Mouse (Mus musculus): ENCODE data around the gene Grasp. TPM values are rescaled to one million over a fixed set of nuclear protein-coding genes. Genes with fewer than 3 reads are reported as not detected.

Grasp gene
- polyA plus RNA-seq, 1 experiment from 2014 or later: 2.4 TPM

DNA sequence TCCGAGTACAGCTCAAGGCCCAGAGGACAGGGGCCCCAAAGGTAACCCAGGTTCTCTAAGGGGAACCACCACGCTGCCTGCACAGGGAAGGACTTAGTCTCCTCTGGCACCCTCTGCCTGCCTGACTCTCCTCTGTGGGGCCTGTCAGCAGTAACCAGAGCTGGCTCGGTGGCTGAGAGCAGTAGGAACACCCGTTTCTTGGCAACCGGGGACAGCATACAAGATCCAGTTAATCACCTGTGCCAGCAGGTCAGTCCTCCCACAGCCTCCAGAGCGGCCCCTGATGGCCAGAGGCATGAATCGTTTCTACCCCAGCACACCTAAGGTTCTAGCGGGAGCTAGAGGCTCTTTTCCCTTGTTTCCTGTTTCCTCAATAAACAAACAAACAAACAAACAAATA lies 18.7 kb downstream of the Grasp start:
- Histone ChIP-seq H3K9me3 (no peaks in the 10 kb centered on the region), H3K27ac (no peak overlapping the region), H3K4me3 (replicated peaks) (no peak overlapping the region), H3K4me1 (replicated peaks) (peaks cover 22% of the 10 kb centered on the region), H3K27me3 (peaks cover 15% of the 10 kb centered on the region), H3K36me3 (no peaks in the 10 kb centered on the region), H3K4me2 (replicated peaks) (no peak overlapping the region), H3K9ac (replicated peaks) (no peak overlapping the region)
- WGBS: 15% methylated on average over 8 of the region's 8 CpGs
- no peak for ATAC-seq

DNA sequence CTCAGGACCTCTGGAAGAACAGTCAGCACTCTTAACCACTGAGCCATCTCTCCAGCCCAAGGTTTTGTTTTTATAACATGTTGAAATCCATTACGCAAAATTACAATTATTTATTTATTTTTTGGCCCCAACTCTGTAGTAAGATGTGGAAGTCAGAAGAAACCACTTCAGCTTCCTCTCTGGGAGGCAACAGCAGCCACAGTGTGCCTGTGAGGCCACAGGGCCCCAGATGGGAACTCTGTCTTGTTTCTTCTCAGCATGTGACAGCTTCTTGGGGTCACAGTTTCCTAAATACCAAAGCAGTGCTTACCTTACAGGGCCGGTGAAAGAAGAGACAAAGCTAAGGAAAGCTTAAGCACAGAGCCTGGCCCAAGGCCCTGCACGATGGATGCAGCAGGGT lies 20.0 kb downstream of the Grasp start:
- Histone ChIP-seq H3K4me3 (replicated peaks) (no peak overlapping the region), H3K27ac (no peak overlapping the region), H3K4me2 (replicated peaks) (no peak overlapping the region), H3K9ac (replicated peaks) (no peak overlapping the region), H3K36me3 (no peaks in the 10 kb centered on the region), H3K27me3 (peaks cover 10% of the 10 kb centered on the region; the same call in 1 of the 2 replicates), H3K4me1 (replicated peaks) (peaks cover 19% of the 10 kb centered on the region), H3K9me3 (no peaks in the 10 kb centered on the region)
- 62% methylated on average over 3 of the region's 3 CpGs for WGBS
- ATAC-seq: no peak

- H3K9me3 ChIP-seq: no peaks in the 10 kb centered on the region
- peak overlapping the region; percentile 71 for H3K9ac ChIP-seq (replicated peaks)
- H3K4me2 ChIP-seq (replicated peaks): peak overlapping the region; percentile 64
- H3K4me3 ChIP-seq (replicated peaks): peak overlapping the region; percentile 47
- WGBS: 2% methylated on average over 56 of the region's 56 CpGs
- peaks cover 11% of the 10 kb centered on the region for H3K4me1 ChIP-seq (replicated peaks)
- peak; percentile 98 for ATAC-seq
- H3K27me3 ChIP-seq: peaks cover 14% of the 10 kb centered on the region
- peak overlapping the region; percentile 72 for H3K27ac ChIP-seq
- H3K36me3 ChIP-seq: no peaks in the 10 kb centered on the region
These were observed 22.5 kb downstream of the Grasp start for GRCm38 (mm10) chr15:101246231-101247154.

DNA sequence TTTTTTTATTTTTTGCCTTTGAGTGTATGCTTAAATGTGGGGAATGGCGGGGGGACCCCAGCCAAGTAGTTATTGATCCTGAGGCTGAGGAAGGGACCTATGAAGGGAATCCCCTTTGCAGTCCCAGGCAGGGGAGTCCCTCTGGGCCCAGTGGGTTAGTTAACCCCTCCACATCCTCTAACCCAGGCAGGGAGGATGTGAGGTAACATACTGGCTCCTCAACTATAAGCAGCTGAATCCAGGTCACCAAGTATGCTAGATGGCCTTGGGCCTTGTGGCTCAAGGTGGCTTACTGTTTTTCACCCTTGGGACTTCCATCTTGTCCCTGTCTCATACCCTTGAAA lies 23.1 kb downstream of the Grasp start:
- WGBS: 79% methylated on average over 1 of the region's 1 CpGs
- Histone ChIP-seq H3K9me3 (no peaks in the 10 kb centered on the region), H3K4me1 (replicated peaks) (peaks cover 11% of the 10 kb centered on the region), H3K4me3 (replicated peaks) (no peak overlapping the region), H3K4me2 (replicated peaks) (peak overlapping the region; percentile 64), H3K36me3 (no peaks in the 10 kb centered on the region), H3K9ac (replicated peaks) (no peak overlapping the region), H3K27ac (peak overlapping the region; percentile 72; the same call in 1 of the 2 replicates), H3K27me3 (peaks cover 10% of the 10 kb centered on the region)
- no peak for ATAC-seq

DNA sequence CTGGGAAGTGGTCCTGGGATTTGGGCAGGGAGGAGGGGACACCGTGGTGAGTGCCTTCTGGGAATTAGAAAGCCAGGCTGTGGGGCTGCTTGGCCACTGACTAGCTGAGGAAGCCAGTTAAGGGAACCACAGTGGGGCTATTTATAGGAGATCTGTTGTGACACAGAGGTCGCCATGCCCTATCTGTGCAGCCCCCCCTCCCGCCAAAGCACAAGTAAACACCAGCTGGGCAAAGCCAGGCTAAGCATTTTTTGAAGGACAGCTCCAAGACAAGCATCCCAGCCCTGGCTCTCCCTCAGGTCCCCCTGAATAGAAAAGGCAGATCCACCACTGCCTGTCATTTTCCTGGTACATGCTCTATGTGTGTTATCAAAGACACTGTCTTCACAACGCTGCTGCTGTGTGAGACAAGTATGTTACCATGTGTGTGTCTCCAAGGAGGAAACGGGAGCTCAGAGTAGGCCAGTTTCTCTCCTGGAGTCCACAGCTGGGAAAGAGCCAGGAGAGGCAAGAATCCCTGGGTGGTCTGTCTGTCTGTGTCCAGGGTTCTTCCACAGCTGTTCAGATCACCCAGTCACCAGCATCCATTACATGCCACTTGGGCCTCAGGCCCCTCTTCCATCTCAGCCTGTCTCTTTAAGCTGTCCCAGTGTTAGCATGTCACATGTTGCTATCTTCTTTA lies 24.2 kb downstream of the Grasp start:
- Histone ChIP-seq H3K36me3 (no peaks in the 10 kb centered on the region), H3K9ac (replicated peaks) (no peak overlapping the region), H3K4me1 (replicated peaks) (peaks cover 11% of the 10 kb centered on the region), H3K9me3 (no peaks in the 10 kb centered on the region), H3K4me2 (replicated peaks) (no peak overlapping the region), H3K27me3 (peaks cover 19% of the 10 kb centered on the region), H3K27ac (no peak overlapping the region), H3K4me3 (replicated peaks) (no peak overlapping the region)
- WGBS: 72% methylated on average over 5 of the region's 5 CpGs
- ATAC-seq: no peak

- H3K4me1 ChIP-seq (replicated peaks): peaks cover 18% of the 10 kb centered on the region
- no peak overlapping the region for H3K4me3 ChIP-seq (replicated peaks)
- no peak overlapping the region for H3K4me2 ChIP-seq (replicated peaks)
- H3K27ac ChIP-seq: no peak overlapping the region
- no peak overlapping the region for H3K9ac ChIP-seq (replicated peaks)
- no peaks in the 10 kb centered on the region for H3K9me3 ChIP-seq
- no peak for ATAC-seq
- WGBS: 83% methylated on average over 9 of the region's 9 CpGs
- peaks cover 22% of the 10 kb centered on the region for H3K27me3 ChIP-seq
- H3K36me3 ChIP-seq: no peaks in the 10 kb centered on the region
These were observed 26.3 kb downstream of the Grasp start for GRCm38 (mm10) chr15:101250220-101250800.

GRCm38 (mm10) chr15:101251930-101252329 lies 27.9 kb downstream of the Grasp start:
- H3K4me2 ChIP-seq (replicated peaks): no peak overlapping the region
- H3K27ac ChIP-seq: no peak overlapping the region
- H3K9ac ChIP-seq (replicated peaks): no peak overlapping the region
- H3K27me3 ChIP-seq: peaks cover 31% of the 10 kb centered on the region
- no peaks in the 10 kb centered on the region for H3K36me3 ChIP-seq
- ATAC-seq: no peak
- H3K4me3 ChIP-seq (replicated peaks): no peak overlapping the region
- H3K9me3 ChIP-seq: no peaks in the 10 kb centered on the region
- 88% methylated on average over 5 of the region's 5 CpGs for WGBS
- peaks cover 12% of the 10 kb centered on the region for H3K4me1 ChIP-seq (replicated peaks)

DNA sequence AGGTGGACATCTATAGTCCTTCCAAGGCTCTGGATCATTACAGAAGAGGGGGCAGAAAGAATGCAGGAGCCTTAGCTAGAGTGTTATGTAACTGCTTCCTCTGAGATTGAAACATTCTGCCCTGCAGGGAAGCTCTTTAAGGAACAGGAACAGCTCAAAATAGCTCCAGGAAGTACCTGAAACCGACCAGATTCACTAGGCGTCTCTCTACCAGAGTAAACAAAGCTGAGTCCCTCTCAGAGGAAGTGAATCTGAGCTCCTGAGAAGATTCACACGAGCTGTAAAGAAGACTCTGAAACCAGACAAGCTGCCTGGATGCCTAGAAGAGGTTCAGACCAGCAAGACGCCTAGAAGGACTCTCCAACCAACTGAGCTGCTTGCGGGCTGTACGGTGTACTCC lies 28.6 kb downstream of the Grasp start:
- Histone ChIP-seq H3K27me3 (peaks cover 31% of the 10 kb centered on the region; the same call in 1 of the 2 replicates), H3K4me3 (replicated peaks) (no peak overlapping the region), H3K9me3 (no peaks in the 10 kb centered on the region), H3K36me3 (no peaks in the 10 kb centered on the region), H3K27ac (no peak overlapping the region), H3K9ac (replicated peaks) (no peak overlapping the region), H3K4me1 (replicated peaks) (peaks cover 8% of the 10 kb centered on the region; the same call in 1 of the 2 replicates), H3K4me2 (replicated peaks) (no peak overlapping the region)
- WGBS: 89% methylated on average over 6 of the region's 6 CpGs
- no peak for ATAC-seq

GRCm38 (mm10) chr15:101253563-101253885 lies 29.5 kb downstream of the Grasp start:
- WGBS: 33% methylated on average over 3 of the region's 3 CpGs
- Histone ChIP-seq H3K9me3 (no peaks in the 10 kb centered on the region), H3K4me3 (replicated peaks) (peak overlapping the region; percentile 64), H3K36me3 (no peaks in the 10 kb centered on the region), H3K9ac (replicated peaks) (peak overlapping the region; percentile 87), H3K27ac (no peak overlapping the region), H3K27me3 (peaks cover 29% of the 10 kb centered on the region; the same call in 1 of the 2 replicates), H3K4me1 (replicated peaks) (peaks cover 8% of the 10 kb centered on the region; the same call in 1 of the 2 replicates), H3K4me2 (replicated peaks) (peak overlapping the region; percentile 83)
- ATAC-seq: peak; percentile 59

DNA sequence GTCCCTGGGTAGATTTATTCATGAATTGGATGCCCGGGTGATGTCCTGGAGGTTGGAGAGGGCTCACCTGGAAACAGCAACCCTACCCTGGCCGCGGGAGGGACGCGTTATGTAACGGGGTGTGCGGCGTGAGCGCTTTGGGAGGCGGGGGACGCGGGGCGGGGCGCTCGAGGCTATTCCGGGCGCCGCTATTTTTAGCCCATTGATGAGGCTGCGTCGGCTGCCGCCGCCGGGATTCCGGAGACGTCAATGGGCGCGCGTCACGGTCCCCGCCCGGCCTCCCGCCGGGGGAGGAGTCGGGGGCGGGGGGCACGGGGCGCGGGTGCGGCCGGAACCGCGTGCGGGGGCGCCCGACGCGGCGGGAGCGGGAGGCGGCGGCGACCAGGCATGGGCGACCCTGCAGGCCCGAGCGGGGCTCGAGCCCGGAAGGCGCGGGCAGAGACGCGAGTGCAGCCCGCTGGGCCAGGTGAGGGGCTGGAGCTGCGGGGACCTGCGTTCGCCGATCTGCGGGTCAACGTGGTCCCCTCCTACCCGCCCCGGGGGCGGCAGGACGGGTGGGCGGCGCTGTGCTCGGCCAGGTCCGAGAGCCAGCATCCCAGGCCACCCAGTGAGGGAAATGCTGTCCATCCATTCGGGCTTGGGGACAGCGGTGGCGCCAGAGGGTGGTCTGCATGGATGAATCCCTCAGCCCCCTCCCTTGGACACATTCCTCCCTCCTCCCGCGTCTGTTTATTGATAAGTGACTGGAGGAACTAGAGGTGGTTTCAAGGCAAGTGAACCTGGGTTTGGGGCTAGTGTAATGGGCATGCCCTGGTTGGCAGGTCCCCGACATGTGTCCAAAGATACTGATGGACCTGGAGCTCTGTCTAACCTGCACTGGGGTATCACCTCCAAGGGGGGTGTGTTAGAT lies 30.2 kb downstream of the Grasp start, which contains the start of gene Nr4a1:
Gene Nr4a1 (plus strand): TSS at position 384 of the 910 bp plus-strand sequence.
- Histone ChIP-seq H3K4me1 (replicated peaks) (peaks cover 8% of the 10 kb centered on the region; the same call in 1 of the 2 replicates), H3K36me3 (no peaks in the 10 kb centered on the region), H3K27me3 (peaks cover 29% of the 10 kb centered on the region; the same call in 1 of the 2 replicates), H3K4me2 (replicated peaks) (peak within 1 kb of the TSS; percentile 83), H3K27ac (peak within 1 kb of the TSS; percentile 56), H3K9ac (replicated peaks) (peak within 1 kb of the TSS; percentile 87), H3K9me3 (no peaks in the 10 kb centered on the region), H3K4me3 (replicated peaks) (peak within 1 kb of the TSS; percentile 64)
- WGBS: under 1% methylated on average over 82 of the region's 82 CpGs
- peak; percentile 79 for ATAC-seq

DNA sequence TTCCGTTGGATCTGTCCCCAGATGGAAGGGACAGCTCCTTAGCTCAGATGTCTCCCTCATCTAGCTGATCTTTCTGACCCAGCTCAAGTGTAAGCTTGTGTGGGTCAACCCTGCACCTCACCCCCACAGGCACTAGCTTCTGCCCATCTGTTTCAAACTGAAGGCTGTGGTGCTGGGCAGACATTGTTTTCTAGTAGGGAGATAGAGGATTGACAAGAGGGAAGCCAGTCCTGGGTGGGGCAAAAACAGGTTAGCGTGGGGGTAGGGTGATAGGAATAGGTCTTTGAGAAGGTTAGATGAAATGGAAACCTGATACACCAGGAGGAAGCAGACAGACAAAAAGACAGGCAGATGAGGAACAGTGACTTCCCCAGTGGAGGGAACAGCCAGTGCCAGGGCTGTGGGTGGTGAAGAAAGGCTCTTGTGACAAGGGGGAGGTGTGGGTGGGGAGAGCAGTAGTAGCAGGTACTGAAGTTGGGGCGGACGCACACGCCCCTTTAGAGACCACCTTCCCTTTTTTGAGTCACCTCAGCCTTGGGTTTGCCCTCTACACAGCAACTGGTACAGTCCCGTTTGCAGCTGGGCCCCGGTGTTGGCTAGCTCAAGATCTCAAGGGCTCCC lies 32.0 kb downstream of the Grasp start:
- H3K4me1 ChIP-seq (replicated peaks): peaks cover 12% of the 10 kb centered on the region; the same call in 1 of the 2 replicates
- WGBS: 83% methylated on average over 7 of the region's 7 CpGs
- H3K27ac ChIP-seq: no peak overlapping the region
- no peak for ATAC-seq
- peaks cover 29% of the 10 kb centered on the region; the same call in 1 of the 2 replicates for H3K27me3 ChIP-seq
- no peak overlapping the region for H3K4me2 ChIP-seq (replicated peaks)
- no peaks in the 10 kb centered on the region for H3K36me3 ChIP-seq
- H3K4me3 ChIP-seq (replicated peaks): no peak overlapping the region
- H3K9me3 ChIP-seq: no peaks in the 10 kb centered on the region
- no peak overlapping the region for H3K9ac ChIP-seq (replicated peaks)
